Mouse (Mus musculus) lung, adult 2 months (tissue): Measurements from ENCODE around the gene Lst1. TPM values are rescaled to one million over a fixed set of nuclear protein-coding genes. Genes with fewer than 3 reads are reported as not detected.

Source experiments
- DNase-seq: peaks from one replicate; pipeline ENCODE4 v3.0.0; 2022
- H3K4me1 ChIP-seq: fragments of 200-500 bp; 2 replicates; pipeline ENCODE4 v1.6.1; 2011; ENCODE audit warnings: low read length; ENCODE audit not compliant: control insufficient read depth, insufficient read depth
- H3K4me3 ChIP-seq: fragments of 200-500 bp; replicated peaks from 2 replicates; pipeline ENCODE3; 2011; ENCODE audit warnings: low read depth, mild to moderate bottlenecking, control low read depth, low read length; ENCODE audit errors: extremely low read depth
- CTCF ChIP-seq: fragments of 200-500 bp; IDR thresholded peaks from 2 replicates; pipeline ENCODE4 v1.5.1; 2011; ENCODE audit warnings: mild to moderate bottlenecking, low read length, control low read depth; ENCODE audit not compliant: insufficient read depth
- POLR2A ChIP-seq: fragments of 200-500 bp; IDR thresholded peaks from 2 replicates; pipeline ENCODE4 v1.6.1; 2011; ENCODE audit warnings: low read depth, mild to moderate bottlenecking, control low read depth, low read length, borderline replicate concordance; ENCODE audit errors: extremely low read depth
- WGBS: fragments of 180-500 bp; shearing (Covaris S2); methylation state at CpG from one replicate; pipeline ENCODE4 v1.1.7; 2018; 5-methylcytosine and 5-hydroxymethylcytosine counted together
- polyA plus RNA-seq: library from polyadenylated mRNA; depleted of rRNA; stranded (reverse); fragments of >200 nt; gene quantifications from 2 replicates; pipeline ENCODE4 v1.2.3, GENCODE M21; 2012

Gene Lst1
- polyA plus RNA-seq, 1 experiment = 37.0 TPM

DNA sequence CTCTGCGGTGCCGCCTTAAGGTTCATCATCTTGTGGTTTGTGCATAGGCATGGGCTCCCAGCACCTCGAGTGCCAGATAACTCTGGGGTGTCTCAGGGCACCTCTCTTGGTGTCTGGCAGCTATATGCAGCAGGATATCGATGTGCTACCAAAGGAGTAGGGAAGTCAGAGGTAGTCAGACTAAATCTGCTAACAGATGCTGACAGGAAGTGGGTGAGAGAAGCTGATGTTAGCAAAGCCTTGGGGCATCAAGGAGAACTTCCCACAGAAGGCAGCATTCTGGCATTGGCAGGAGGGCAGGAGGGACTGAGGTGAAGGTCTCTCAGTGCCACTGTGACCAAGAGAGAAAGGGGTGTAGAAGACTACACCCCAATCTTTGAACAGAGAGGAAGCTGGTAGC lies 1.9 kb upstream of the Lst1 start:
- Histone ChIP-seq H3K4me1 (peaks cover 2% of the 10 kb centered on the region; the same call in 1 of the 2 replicates), H3K4me3 (no peak overlapping the region)
- 61% methylated on average over 4 of the region's 4 CpGs for WGBS
- TF ChIP-seq CTCF (no peak), POLR2A (no peak)
- DNase-seq = no peak

DNA sequence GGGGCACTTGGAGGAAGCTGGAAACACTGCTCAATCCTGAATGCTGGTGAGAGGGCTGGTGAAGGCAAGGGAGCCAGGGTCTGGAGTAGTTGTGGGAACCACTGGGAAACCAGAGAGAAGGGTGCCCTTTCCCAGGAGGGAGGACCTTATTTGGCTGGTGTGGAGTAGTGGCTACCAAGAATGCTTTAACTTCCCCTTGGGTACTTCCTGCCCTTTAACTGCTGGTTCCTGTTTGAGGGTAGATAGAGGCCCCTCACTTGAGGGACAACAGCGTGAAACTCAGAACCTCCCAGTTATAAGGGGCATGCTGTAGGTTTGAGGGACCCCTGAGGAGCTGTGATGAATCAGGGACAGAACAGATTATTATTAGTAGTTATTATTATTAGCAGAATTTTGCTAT lies 947 bp upstream of the Lst1 start:
- TF ChIP-seq POLR2A (no peak), CTCF (no peak)
- DNase-seq = no peak
- 22% methylated on average over 1 of the region's 1 CpGs for WGBS
- no peak overlapping the region for H3K4me3 ChIP-seq
- H3K4me1 ChIP-seq = peaks cover 2% of the 10 kb centered on the region; the same call in 1 of the 2 replicates

DNA sequence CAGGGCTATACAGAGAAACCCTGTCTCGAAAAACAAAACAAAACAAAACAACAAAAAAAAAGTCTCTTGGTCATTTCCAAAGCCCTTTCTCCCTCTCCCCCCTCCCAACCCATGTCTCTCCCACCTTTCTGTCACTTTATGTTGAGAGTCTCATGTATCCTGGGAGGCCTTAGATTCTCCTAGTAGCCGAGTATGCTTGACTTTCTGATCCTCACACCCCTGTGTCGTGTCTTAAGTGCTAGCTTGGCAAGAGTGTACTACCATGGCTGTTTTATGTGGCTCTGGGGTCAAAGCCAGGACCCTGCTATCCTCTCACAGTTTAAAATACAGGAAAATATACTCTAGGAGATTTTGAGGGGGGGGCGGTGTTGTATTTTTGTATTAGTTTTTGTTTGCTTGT lies 894 bp downstream of the Lst1 start:
- WGBS = 59% methylated on average over 4 of the region's 4 CpGs
- Histone ChIP-seq H3K4me3 (no peak overlapping the region), H3K4me1 (peaks cover 2% of the 10 kb centered on the region; the same call in 1 of the 2 replicates)
- TF ChIP-seq POLR2A (no peak), CTCF (no peak)
- no peak for DNase-seq

DNA sequence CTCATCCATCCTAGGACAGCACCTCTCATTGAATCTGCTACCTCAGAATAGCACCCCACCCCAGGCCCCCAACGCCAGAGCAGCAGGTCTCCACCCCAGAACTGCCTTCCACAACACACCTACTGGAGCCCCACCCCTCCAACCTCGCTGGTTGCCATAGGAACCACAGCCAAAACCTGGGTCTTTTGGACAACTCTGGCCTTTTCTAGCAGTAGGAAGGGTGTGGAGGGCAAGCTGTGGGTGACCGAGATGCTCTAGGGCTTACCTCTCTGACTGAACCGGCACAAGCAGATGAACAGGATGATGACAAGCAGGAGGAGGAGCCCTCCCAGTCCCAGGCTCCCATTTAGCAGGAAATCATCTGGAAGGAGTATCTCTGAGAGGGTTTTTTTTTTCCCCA lies 1.6 kb downstream of the Lst1 start:
- no peak for TF ChIP-seq CTCF
- peak; percentile 31; the same call in 1 of the 2 replicates for TF ChIP-seq POLR2A
- H3K4me1 ChIP-seq = peaks cover 2% of the 10 kb centered on the region; the same call in 1 of the 2 replicates
- peak overlapping the region; percentile 12 for H3K4me3 ChIP-seq
- 2% methylated on average over 4 of the region's 4 CpGs for WGBS
- DNase-seq = no peak

DNA sequence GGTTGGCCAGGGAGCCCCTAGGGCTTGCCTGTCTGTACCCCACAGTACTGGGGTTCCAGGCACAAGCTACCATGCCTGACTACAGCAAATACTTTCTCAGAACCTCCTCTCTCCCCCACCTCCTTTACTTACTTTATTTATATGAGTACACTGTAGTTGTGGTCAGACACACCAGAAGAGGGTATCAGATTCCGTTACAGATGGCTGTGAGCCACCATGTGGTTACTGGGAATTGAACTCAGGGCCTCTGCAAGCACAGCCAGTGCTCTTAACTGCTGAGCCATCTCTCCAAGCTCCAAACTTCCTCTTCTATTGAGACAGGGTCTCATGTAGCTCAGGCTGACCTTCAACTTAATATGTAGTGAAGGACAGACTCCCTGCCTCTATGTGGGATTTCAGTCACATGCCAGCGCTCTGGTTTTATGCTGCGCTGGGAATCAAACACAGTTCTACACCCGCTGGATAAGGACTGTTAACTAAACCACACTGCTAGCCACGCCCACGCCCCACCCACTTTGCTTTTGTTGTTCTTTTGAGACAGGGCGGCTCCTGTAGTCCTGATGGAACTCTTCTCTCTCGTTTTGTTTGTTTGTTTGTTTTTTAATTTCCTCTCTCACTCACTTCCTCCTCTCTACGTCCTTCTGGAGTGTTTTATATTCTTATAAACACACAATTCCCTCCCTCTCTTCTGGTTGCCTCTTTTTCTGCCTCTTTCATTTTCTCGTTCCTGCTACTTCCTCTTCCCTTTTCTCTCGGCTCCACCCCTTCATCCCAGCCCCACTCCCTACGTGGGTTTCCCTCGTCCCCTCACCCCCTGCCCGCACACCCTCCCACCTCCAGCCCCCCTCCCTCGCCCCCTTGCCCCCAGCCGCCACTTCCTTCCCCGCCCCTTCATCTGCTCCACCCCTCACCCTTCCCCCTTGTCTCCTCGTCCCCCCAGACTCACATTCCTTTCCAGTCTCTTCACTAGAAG lies 2.3 kb downstream of the Lst1 start:
- 3% methylated on average over 17 of the region's 18 CpGs for WGBS
- Histone ChIP-seq H3K4me1 (peaks cover 2% of the 10 kb centered on the region; the same call in 1 of the 2 replicates), H3K4me3 (peak overlapping the region; percentile 38)
- DNase-seq = peak; percentile 76
- peak; percentile 42; the same call in 1 of the 2 replicates for TF ChIP-seq POLR2A
- no peak for TF ChIP-seq CTCF

DNA sequence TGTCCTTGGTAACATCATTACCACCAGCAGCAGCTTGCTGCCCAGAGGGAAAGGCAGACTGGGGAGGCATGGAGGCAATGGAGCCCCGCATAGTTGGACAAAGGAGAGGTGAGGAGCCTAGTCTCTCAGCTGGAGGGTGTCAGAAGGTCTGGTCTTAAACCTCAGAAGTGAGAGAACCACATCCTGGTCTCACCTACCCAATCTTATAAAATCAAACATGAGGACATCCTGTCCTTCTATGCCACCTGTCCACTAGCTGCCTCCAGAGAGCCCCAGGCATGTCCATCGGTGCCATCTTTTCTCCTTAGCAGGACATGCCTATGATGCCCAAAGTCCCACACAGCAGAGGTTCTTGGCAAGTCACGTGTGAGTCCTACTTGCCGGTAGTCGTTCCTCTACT lies 8.1 kb downstream of the Lst1 start:
- no peak overlapping the region for H3K4me3 ChIP-seq
- 75% methylated on average over 5 of the region's 5 CpGs for WGBS
- TF ChIP-seq POLR2A = no peak

DNA sequence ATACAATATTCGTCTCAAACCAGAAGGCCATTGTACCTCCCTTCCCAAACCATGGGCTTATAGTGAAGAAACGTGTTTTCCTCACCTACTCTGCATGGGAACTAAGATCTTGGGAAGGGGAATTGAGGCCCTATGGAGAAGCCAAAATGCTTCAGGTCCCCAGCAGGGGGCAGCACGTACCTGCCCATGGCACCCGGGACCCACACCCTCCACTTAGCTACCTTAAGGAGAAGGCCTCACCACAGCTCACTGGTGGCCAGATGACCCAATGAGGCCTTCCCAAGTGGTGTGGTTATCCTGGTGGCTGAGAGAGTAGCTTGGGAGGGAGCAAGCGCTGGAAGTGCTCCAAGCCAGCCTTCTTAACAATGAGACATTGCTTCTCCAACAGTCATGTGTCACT lies 9.7 kb downstream of the Lst1 start:
- DNase-seq = peak; percentile 80
- peak; percentile 90 for TF ChIP-seq CTCF
- TF ChIP-seq POLR2A = no peak
- Histone ChIP-seq H3K4me3 (no peak overlapping the region), H3K4me1 (peaks cover 3% of the 10 kb centered on the region; the same call in 1 of the 2 replicates)
- WGBS = 10% methylated on average over 5 of the region's 5 CpGs

More for the DNA sequence above, 8.1 kb downstream of the Lst1 start:
- no peak for DNase-seq
- H3K4me1 ChIP-seq = no peaks in the 10 kb centered on the region

DNA sequence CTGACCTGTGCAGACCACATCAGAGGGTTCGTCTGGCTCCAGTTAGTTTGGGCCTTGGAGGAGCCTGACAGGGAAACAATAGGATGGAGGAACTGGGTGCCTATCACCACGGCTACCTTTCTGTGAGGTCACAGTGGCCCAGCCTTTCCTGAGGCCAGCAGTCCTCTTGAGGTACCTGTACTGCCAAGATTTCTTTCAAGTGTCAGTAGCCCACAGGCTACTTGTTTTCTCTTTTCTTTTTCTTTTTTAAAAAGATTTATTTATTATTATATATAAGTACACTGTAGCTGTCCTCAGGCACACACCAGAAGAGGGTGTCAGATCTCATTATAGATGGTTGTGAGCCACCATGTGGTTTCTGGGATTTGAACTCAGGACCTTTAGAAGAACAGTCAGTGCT lies 12.3 kb downstream of the Lst1 start, which contains the start of gene Aif1:
Gene Aif1, minus strand, starts transcription at position 101 of the 400 bp plus-strand sequence.
- peaks cover 3% of the 10 kb centered on the region; the same call in 1 of the 2 replicates for H3K4me1 ChIP-seq
- no peak for DNase-seq
- TF ChIP-seq POLR2A (no peak), CTCF (no peak)
- 60% methylated on average over 2 of the region's 2 CpGs for WGBS
- H3K4me3 ChIP-seq = no peak within 1 kb of the TSS

DNA sequence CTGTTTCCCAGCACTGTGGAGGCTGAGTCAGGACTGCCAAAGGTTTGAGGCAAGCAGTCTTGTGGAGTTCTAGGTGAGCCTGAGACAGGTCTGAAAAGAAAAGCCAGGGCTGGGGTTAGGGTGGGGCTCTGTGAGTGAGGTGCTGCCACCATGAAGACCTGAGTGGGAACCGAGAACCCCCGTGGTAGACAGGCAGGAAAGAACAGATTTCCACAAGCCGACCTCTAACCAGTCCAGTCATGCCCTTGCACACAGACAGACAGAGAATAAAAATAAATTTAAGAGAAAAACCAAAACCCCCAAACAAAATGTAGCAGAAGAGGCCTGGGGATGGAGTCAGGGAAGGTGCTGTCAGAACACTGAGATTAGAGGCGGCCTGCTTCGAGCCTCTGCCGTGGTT lies 12.9 kb downstream of the Lst1 start:
- DNase-seq = no peak
- TF ChIP-seq CTCF = no peak
- Histone ChIP-seq H3K4me1 (peaks cover 3% of the 10 kb centered on the region; the same call in 1 of the 2 replicates), H3K4me3 (no peak overlapping the region)
- WGBS = 76% methylated on average over 6 of the region's 6 CpGs
